ENCODE assay signal across 13 mouse cellular contexts in genomic region chr15:84440820-84441219, GRCm38 (mm10). TPM values are rescaled to one million over a fixed set of nuclear protein-coding genes. Genes with fewer than 3 reads are reported as not detected.
DNase-seq lines count a peak whose midpoint lies in the region; ATAC-seq and TF ChIP-seq lines count a peak whose summit lies in the region.
"Had no signal": no experiment of that assay in that cellular context is flagged by ENCODE, and none has a peak within 500 bp of the region (broad histone marks: within the 10 kb centered on the region; RNA-seq: fewer than 3 reads in every experiment).

No protein-coding gene starts in this region.

- 0 out of 2 replicates have a peak, but pooled peaks have one; percentile 20 for ATAC-seq in lung, embryonic 16.5 days (ENCODE audit: low read depth)
- ATAC-seq in midbrain, postnatal 0 days (ENCODE audit: low FRiP score): no peak
- ATAC-seq in stomach, postnatal 0 days (ENCODE audit: low FRiP score, low TSS enrichment): no peak

- no peak overlapping the region for H3K4me3 ChIP-seq in lung, embryonic 16.5 days (ENCODE audit: low read length)
- no peak overlapping the region for H3K4me3 ChIP-seq in midbrain, postnatal 0 days (ENCODE audit: low read depth, low read length)
- H3K4me3 ChIP-seq in stomach, postnatal 0 days (ENCODE audit: low read depth, low read length): no peak overlapping the region

- TF ChIP-seq EP300 in stomach, postnatal 0 days (optimal IDR thresholded peaks at IDR 0.05): no peak

- DNase-seq in gastrocnemius, adult 18-20 months (ENCODE audit: low spot score): peak; percentile 35
- DNase-seq in gastrocnemius, postnatal 4 days (ENCODE audit: low spot score in 2 of 2): no peak
- no peak for DNase-seq in lung, postnatal 25 days (ENCODE audit: low spot score)
- DNase-seq in gastrocnemius, postnatal 14 days: peak; percentile 64
- no peak for DNase-seq in midbrain, postnatal 0 days (ENCODE audit: low spot score)
- DNase-seq in thymus, postnatal 36 days: no peak
- no peak for DNase-seq in stomach, postnatal 0 days (ENCODE audit: low spot score)
- DNase-seq: adrenal gland, postnatal 25 days; cerebellum, adult 18-20 months; kidney, adult 9 months had no signal

- H3K27me3 ChIP-seq in lung, embryonic 16.5 days (ENCODE audit: control insufficient read depth, insufficient read depth, low read depth, low read length): peaks cover 18% of the 10 kb centered on the region
- H3K27me3 ChIP-seq in midbrain, postnatal 0 days (ENCODE audit: insufficient read depth, low read length): no peaks in the 10 kb centered on the region
- H3K27me3 ChIP-seq in stomach, postnatal 0 days (ENCODE audit: control insufficient read depth, insufficient read depth, low read length): peaks cover under 1% of the 10 kb centered on the region; the same call in 1 of the 2 replicates

- WGBS in lung, embryonic 16.5 days: 22% methylated on average over 3 of the region's 3 CpGs
- WGBS in midbrain, postnatal 0 days: 35% methylated on average over 3 of the region's 3 CpGs
- WGBS in stomach, postnatal 0 days: 46% methylated on average over 3 of the region's 3 CpGs

- 0 out of 2 replicates have a peak, but pooled peaks cover under 1% of the 10 kb centered on the region for H3K4me1 ChIP-seq in lung, embryonic 16.5 days (replicated peaks; ENCODE audit: control insufficient read depth, insufficient read depth, low read length)
- peaks cover 25% of the 10 kb centered on the region; the same call in 1 of the 2 replicates for H3K4me1 ChIP-seq in midbrain, postnatal 0 days (ENCODE audit: insufficient read depth, low read length)
- no peaks in the 10 kb centered on the region for H3K4me1 ChIP-seq in stomach, postnatal 0 days (replicated peaks; ENCODE audit: control insufficient read depth, insufficient read depth)

- no peak overlapping the region for H3K4me2 ChIP-seq in lung, embryonic 16.5 days (ENCODE audit: low read depth, low read length)
- H3K4me2 ChIP-seq in midbrain, postnatal 0 days (ENCODE audit: low read depth, low read length, poor library complexity, severe bottlenecking): no peak overlapping the region
- no peak overlapping the region for H3K4me2 ChIP-seq in stomach, postnatal 0 days (replicated peaks; ENCODE audit: low read depth)

- no peaks in the 10 kb centered on the region for H3K36me3 ChIP-seq in lung, embryonic 16.5 days (ENCODE audit: control insufficient read depth, insufficient read depth, low read length)
- no peaks in the 10 kb centered on the region for H3K36me3 ChIP-seq in midbrain, postnatal 0 days (ENCODE audit: insufficient read depth, low read length)
- no peaks in the 10 kb centered on the region for H3K36me3 ChIP-seq in stomach, postnatal 0 days (ENCODE audit: control insufficient read depth, insufficient read depth, low read length)

- H3K9me3 ChIP-seq in lung, embryonic 16.5 days (ENCODE audit: control insufficient read depth, low read length): no peaks in the 10 kb centered on the region
- H3K9me3 ChIP-seq in midbrain, postnatal 0 days (ENCODE audit: low read length): no peaks in the 10 kb centered on the region
- H3K9me3 ChIP-seq in stomach, postnatal 0 days (ENCODE audit: control insufficient read depth, low read length): no peaks in the 10 kb centered on the region

- no peak overlapping the region for H3K9ac ChIP-seq in lung, embryonic 16.5 days (ENCODE audit: low read length)
- 0 out of 2 replicates have a peak overlapping the region, but pooled peaks have one; percentile 13 for H3K9ac ChIP-seq in midbrain, postnatal 0 days (replicated peaks; ENCODE audit: low read length, poor library complexity, severe bottlenecking)
- no peak overlapping the region for H3K9ac ChIP-seq in stomach, postnatal 0 days (ENCODE audit: low read length)
- H3K9ac ChIP-seq: liver, embryonic 14.5 days had no signal

- no peak for TF ChIP-seq CTCF in midbrain, postnatal 0 days (IDR thresholded peaks at IDR 0.05)
- TF ChIP-seq CTCF in stomach, postnatal 0 days (IDR thresholded peaks at IDR 0.05; ENCODE audit: low read depth): no peak

- H3K27ac ChIP-seq in lung, embryonic 16.5 days (ENCODE audit: low read length): no peak overlapping the region
- H3K27ac ChIP-seq in midbrain, postnatal 0 days (ENCODE audit: low read depth, low read length): 0 out of 2 replicates have a peak overlapping the region, but pooled peaks have one; percentile 26
- H3K27ac ChIP-seq in stomach, postnatal 0 days (replicated peaks): no peak overlapping the region
- H3K27ac ChIP-seq: liver, embryonic 14.5 days had no signal

- intact Hi-C loops in gastrocnemius, postnatal 14 days (cut with DNase I; ENCODE audit: low total_unique reads): no loop called here

RNA-seq across cellular contexts. Expression of gene Shisal1, which starts 6.1 kb away (rescaled TPM):
- total RNA-seq in gastrocnemius, adult 18-20 months (2021): under 1 TPM; 0.38 to 0.57 TPM
- total RNA-seq in gastrocnemius, postnatal 4 days (2021): 10 to 100 TPM; 26.2 to 44.1 TPM
- polyA plus RNA-seq in lung, embryonic 16.5 days (2015; fragmentation: Nextera tagmentation; extraction: Ambion mirVana): 0.63 and 0.74 TPM in 2 replicates
- total RNA-seq in gastrocnemius, postnatal 14 days (2021): 1 to 10 TPM; 2.7 to 5.0 TPM
- 50.0 and 73.5 TPM in 2 replicates for total RNA-seq in midbrain, postnatal 0 days (2014; rRNA removed)
- polyA plus RNA-seq in midbrain, postnatal 0 days (2015; fragmentation: Nextera tagmentation; extraction: Ambion mirVana): 18.1 and 20.4 TPM in 2 replicates
- 0.82 and 1.1 TPM in 2 replicates for polyA plus RNA-seq in stomach, postnatal 0 days (2015; fragmentation: Nextera tagmentation; extraction: Ambion mirVana)
- total RNA-seq: megakaryocyte-erythroid progenitor cell, adult 5-6 weeks had no signal

Comparison
In these comparisons a context has a peak if more than half of its experiments do, and no peak if none do; other contexts are left out.
1. DNase-seq: peak in gastrocnemius, adult 18-20 months (single experiment) and gastrocnemius, postnatal 14 days (single experiment); none in gastrocnemius, postnatal 4 days (0 of 2), lung, postnatal 25 days (single experiment), midbrain, postnatal 0 days (single experiment), thymus, postnatal 36 days (0 of 2) and stomach, postnatal 0 days (single experiment).